Mouse (Mus musculus): ENCODE measurements at regions not wholly inside any gene's neighbourhood (a gene's known extent, or its start where the extent isn't known, plus 50 kb on each side); places are given as distances from the start of the nearest gene placed in this dataset.

DNA sequence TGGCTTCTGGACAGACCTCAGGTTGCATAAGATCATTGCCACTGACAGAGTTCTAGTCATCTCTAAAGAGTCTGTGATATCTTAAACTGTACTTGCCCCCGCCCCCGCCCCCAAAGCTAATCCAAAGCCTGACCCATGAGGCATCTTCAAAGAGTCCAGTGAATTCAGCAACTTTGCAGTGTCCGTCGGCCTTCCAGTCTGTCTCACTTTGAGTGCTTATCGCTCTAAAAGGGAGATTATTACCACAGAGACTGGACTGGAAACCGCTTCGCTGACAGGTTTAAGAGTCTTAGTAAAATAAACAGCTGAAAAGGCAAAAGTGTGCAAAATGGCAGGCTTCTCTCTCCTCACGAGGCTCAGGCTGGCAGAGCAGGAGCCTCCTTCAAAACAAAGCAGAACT, 197.5 kb upstream of the Ankrd55 start:
- no peak for DNase-seq (ENCODE audit: low spot score in 2 of 2)
- intact Hi-C loops (cut with DNase I), result no loop called here

- DNase-seq (ENCODE audit: low spot score in 2 of 2), result no peak
- intact Hi-C loops (cut with DNase I), result no loop called here
Observed at GRCm38 (mm10) chr13:112095595-112096139, 192.6 kb upstream of the Ankrd55 start.

DNA sequence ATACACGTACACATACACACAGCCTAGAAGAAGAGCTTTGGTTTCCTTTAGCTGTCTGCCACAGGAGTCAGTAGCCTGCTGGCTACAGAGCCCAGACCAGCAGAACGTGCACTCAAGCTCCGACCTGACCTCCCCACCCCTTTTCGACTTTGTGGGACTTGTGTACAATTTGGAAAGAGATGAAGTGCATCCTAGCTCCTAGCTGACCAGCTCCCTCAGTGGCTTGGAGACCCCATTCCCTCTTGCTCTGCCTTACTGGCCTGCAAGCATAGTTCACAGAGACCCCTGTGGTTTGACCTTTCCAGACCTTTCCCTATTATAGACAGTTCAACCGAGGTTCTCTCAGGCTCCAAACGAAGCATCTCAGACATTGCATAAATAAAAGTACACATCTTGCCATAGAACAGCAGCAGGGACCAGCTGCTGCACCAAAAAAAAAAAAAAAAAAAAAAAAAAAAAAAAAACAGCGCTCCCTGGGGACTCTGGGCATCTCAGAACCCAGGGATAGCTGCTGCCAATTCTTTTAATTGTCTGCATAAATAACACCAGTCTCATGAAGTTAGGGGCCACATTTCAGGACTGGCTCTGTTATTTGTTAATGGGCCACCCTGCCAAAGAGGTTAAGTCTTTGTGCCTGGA, 188.2 kb upstream of the Ankrd55 start:
- intact Hi-C loops (cut with DNase I), result loop anchor here (5.0 kb wide), 1 partner anchor 293 kb away; the partner anchor contains the start of gene Map3k1
- no peak for DNase-seq (ENCODE audit: low spot score in 2 of 2)

GRCm38 (mm10) chr13:112100592-112101420, 187.4 kb upstream of the Ankrd55 start:
- peak; percentile 27 to 43 for DNase-seq (ENCODE audit: low spot score in 2 of 2)
- intact Hi-C loops (cut with DNase I), result loop anchor here (5.0 kb wide), 1 partner anchor 294 kb away; the partner anchor contains the start of gene Map3k1

DNA sequence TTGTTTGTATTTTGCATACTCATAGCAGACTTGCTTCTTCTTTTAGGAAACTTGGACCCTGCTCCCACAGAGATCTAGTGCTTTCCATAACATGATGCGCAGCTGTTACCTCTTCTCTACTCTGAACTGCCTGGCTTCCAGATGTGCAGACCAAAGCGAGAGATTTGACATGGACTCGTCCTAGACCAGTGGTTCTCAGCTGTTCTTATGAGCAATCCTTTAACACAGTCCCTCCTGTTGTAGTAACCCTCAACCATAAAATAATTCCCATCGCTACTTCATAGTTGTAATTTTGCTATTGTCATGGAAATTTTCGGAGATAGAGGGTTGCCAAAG, 186.9 kb upstream of the Ankrd55 start:
- intact Hi-C loops (cut with DNase I), result loop anchor here (5.0 kb wide), 1 partner anchor 294 kb away; the partner anchor contains the start of gene Map3k1

DNA sequence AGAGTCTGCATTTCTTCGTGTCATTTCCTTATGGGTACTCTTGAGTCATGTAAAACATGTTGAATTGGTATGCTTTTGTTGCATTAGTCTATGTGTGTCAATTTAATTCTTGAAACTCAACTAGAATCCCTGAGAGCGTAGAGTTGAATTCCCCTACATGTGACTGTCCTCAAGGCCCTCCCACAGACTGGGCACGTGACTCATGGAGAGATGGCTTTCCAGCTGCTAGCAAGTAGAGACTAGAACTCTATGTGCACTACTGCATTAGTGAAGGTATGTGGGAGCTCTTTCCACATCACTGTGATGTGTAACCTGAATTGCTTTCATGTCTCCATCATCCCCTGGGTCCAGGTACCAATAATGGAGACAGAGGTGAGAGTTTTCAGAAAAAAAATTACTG, 182.3 kb upstream of the Ankrd55 start:
- DNase-seq (ENCODE audit: low spot score in 2 of 2), result no peak
- intact Hi-C loops (cut with DNase I), result no loop called here

More for the DNA sequence above, 186.9 kb upstream of the Ankrd55 start:
- no peak for DNase-seq (ENCODE audit: low spot score in 2 of 2)

DNA sequence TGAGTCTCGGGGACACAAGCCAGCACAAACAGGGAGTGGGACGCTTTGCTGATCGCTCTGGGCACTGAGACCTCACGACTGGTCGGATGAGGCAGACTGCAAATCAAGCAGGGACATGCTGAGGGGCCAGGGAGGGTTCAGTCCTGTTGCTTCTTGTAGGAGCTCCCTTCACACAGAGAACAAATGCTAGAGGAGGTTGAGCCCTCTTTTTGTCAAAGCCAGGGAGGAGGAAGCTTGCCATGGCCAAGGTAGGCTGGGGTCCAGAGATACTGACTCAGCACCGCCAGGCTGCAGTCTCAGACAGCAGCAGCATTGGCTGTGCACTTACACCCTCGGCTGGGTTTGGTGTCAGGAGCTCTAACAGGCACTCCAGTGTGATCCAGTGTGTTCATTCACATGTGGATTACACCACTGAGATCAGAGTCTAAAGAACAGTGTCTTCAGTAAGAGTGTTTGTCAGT, 173.5 kb upstream of the Ankrd55 start:
- intact Hi-C loops (cut with DNase I), result no loop called here
- DNase-seq (ENCODE audit: low spot score in 2 of 2), result peak in 1 of 2 experiments; percentile 6

- no peak for DNase-seq (ENCODE audit: low spot score in 2 of 2)
- intact Hi-C loops (cut with DNase I), result no loop called here
Observed at GRCm38 (mm10) chr13:112116101-112116726, 172.0 kb upstream of the Ankrd55 start.

- DNase-seq (ENCODE audit: low spot score in 2 of 2), result no peak
- intact Hi-C loops (cut with DNase I), result no loop called here
Observed at GRCm38 (mm10) chr13:112118564-112118963, 169.7 kb upstream of the Ankrd55 start.

DNA sequence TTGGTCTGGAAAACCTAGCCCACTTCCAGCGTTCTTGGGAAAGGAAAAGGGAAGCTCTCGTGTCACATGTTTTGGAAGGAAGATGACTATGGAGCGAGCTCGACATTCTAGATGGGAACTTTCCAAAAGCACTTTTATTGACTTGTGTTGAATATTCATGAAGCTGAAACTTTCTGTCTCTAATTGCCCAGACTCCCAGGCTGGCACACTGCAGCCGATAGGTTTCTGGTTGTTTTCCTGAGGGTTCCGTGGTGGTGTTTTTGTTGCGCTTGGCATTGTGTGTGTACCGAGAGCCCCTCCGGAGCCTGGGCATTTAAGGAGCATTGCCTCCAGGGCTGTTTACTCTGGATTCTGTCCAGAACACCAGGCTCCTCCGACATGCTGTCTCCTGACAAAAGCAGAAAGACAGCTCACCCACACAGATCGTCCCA, 168.6 kb upstream of the Ankrd55 start:
- intact Hi-C loops (cut with DNase I), result no loop called here
- DNase-seq (ENCODE audit: low spot score in 2 of 2), result peak in 1 of 2 experiments; percentile 11

- intact Hi-C loops (cut with DNase I), result no loop called here
- no peak for DNase-seq (ENCODE audit: low spot score in 2 of 2)
Observed at GRCm38 (mm10) chr13:112120346-112120745, 167.9 kb upstream of the Ankrd55 start.

DNA sequence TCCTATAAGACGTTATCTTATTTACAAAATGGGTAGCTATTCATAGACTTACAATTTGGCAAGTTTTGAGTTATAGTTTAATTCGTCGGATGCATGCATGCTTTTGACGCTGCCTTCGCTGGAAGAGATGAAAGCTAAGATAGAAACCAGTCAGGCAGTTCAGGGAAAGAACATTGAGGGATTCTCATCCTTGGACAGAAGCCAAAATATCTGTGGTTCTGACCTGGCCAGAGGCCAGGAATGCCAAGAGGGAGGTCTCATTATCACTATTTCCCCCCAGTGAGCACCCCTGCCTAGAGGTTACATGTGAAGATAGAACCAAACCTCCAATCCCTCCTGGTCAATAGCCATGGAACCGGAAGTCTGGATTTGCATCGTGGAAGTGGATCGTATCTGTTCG, 167.1 kb upstream of the Ankrd55 start:
- intact Hi-C loops (cut with DNase I), result no loop called here
- no peak for DNase-seq (ENCODE audit: low spot score in 2 of 2)

GRCm38 (mm10) chr13:112122842-112123373, 165.3 kb upstream of the Ankrd55 start:
- DNase-seq (ENCODE audit: low spot score in 2 of 2), result no peak
- intact Hi-C loops (cut with DNase I), result no loop called here

DNA sequence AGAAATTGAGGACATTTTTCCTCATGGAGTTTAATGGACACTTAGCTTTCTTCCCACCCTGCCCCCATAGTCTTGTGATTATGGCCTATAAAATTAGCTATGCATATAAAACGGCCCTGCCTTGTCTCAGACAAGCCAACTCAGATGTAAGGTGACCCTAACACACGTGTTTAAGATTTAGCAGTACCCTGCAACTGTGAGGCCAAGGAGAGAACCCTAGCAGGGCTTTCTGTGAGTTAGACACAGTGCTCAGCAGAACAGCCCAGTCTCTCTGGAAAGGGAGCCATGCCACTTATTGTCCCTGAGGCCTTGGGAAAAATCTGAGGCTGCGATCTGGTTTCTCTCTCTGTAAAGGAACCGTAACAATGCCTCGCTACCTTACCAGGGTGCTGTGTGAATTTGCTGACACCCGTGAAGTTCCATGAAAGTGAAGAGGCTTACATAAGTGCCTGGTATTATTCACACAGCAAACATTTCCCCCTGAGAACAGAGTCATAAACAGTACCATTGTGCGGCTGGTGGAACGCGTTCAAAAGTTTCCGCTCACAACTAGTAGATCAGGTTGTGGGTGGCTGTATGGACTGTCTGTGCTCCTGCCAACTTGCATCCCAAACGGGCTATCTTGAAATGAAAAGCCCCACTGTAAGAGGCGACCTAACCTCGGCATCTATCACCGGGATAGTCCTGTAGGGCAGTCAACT, 162.3 kb upstream of the Ankrd55 start:
- intact Hi-C loops (cut with DNase I), result no loop called here
- DNase-seq (ENCODE audit: low spot score in 2 of 2), result no peak

GRCm38 (mm10) chr13:112130220-112130619, 158.0 kb upstream of the Ankrd55 start:
- no peak for DNase-seq (ENCODE audit: low spot score in 2 of 2)
- intact Hi-C loops (cut with DNase I), result no loop called here

- intact Hi-C loops (cut with DNase I), result no loop called here
- DNase-seq (ENCODE audit: low spot score in 2 of 2), result no peak
Observed at GRCm38 (mm10) chr13:112130774-112131173, 157.5 kb upstream of the Ankrd55 start.

- no peak for DNase-seq (ENCODE audit: low spot score in 2 of 2)
- intact Hi-C loops (cut with DNase I), result no loop called here
Observed at GRCm38 (mm10) chr13:112131191-112131590, 157.1 kb upstream of the Ankrd55 start.

- DNase-seq (ENCODE audit: low spot score in 2 of 2), result no peak
- intact Hi-C loops (cut with DNase I), result no loop called here
Observed at GRCm38 (mm10) chr13:112133736-112134135, 154.5 kb upstream of the Ankrd55 start.

DNA sequence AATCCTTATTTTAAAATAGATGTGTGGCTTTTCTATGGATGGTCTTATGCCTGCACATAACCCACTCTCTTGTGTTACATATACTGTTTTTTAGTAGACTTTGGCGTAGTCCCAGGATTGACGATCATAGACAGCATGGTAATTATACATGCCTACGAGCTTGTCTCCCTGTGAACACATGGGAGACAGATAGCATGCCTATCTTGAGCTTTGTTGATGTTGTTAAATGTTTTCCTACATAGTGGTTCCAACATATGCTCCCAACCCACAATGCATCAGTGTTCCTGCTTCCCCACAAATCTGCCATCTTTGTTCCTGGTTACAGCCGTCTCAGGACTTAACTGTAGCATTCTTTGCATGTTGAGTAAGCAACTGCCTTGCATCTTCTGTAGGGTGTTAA, 153.6 kb upstream of the Ankrd55 start:
- intact Hi-C loops (cut with DNase I), result no loop called here
- no peak for DNase-seq (ENCODE audit: low spot score in 2 of 2)
